Mouse (Mus musculus): ENCODE measurements around the gene Cotl1. TPM values are rescaled to one million over a fixed set of nuclear protein-coding genes. Genes with fewer than 3 reads are reported as not detected.

Cotl1 gene
- total RNA-seq, 2 experiments from 2014 or later, result 138 to 139 TPM

DNA sequence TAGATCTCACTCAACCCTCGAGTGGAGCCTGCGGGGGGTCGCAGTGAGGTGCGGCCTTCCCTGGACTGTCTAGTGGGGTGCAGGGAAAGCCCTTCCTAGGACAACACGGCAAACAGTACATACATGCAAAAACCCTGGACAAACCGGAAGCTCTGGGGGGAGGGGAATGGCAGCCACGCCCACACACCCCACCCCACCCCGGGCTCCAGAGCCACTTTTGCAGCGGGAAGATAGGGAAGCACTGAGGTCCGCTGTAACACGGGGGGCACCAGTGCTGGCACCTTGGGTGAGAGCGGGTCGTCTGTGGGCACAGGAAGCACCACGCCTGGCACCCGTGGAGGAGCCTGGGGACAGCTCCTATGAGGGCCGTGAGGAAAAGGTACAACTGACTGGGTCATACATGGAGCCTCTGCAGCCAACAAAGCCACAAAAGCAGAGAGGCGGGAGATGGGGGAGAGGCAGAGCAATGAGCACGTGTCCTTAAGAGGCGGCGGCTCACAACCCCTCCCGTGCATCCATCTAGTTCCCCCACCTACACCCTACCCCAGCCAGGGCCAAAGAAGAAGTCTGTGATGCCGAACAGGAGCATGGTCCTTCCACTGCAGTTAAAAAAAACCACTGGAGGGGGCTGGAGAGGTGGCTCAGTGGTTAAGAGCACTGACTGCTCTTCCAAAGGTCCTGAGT is 74.4 kb downstream of the Cotl1 start:
- no peak overlapping the region for H3K4me3 ChIP-seq
- TF ChIP-seq CTCF (conservative IDR thresholded peaks at IDR 0.05), result no peak
- no peak overlapping the region for H3K27ac ChIP-seq
- no peak for DNase-seq (ENCODE audit: low spot score in 2 of 2)

DNA sequence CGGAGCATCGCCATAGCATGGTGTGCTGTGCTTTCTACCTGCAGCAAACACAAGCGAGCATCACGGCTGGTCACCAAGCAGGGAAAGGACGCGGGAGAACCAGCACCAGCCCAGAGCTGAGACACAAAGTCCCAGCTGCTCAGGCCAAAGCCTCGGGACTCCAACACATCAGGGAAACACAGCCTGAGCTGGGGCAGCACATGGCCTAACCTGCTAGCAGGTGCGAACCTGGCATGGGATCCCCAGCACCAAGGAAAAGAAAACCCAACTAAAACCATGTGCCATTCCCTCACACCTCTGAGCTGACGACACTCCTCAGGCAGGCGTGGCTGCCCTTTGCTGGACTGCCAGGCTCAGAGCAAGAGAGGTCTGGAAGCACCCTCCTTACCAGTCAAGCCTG is 75.0 kb downstream of the Cotl1 start:
- H3K4me3 ChIP-seq, result no peak overlapping the region
- no peak for DNase-seq (ENCODE audit: low spot score in 2 of 2)
- no peak overlapping the region for H3K27ac ChIP-seq
- TF ChIP-seq CTCF (conservative IDR thresholded peaks at IDR 0.05), result no peak

GRCm38 (mm10) chr8:119762226-119763220 is 77.8 kb downstream of the Cotl1 start:
- no peak for DNase-seq (ENCODE audit: low spot score in 2 of 2)
- Histone ChIP-seq H3K27ac (no peak overlapping the region), H3K4me3 (no peak overlapping the region)
- TF ChIP-seq CTCF (conservative IDR thresholded peaks at IDR 0.05), result no peak

- Histone ChIP-seq H3K4me3 (no peak overlapping the region), H3K27ac (no peak overlapping the region)
- no peak for TF ChIP-seq CTCF (conservative IDR thresholded peaks at IDR 0.05)
- DNase-seq (ENCODE audit: low spot score in 2 of 2), result no peak
Measured at GRCm38 (mm10) chr8:119761692-119762091, 78.7 kb downstream of the Cotl1 start.

Other genes starting within 250 kb of the Cotl1 start
- gene Taf1c, start 235.3 kb downstream of the Cotl1 start, total RNA-seq (2021), result 10 to 100 TPM; 10.8 to 11.1 TPM
- under 1 TPM; 0.47 to 0.87 TPM for gene Adad2, start 227.8 kb downstream of the Cotl1 start, total RNA-seq (2021)
- gene Kcng4, start 204.9 kb downstream of the Cotl1 start, total RNA-seq (2021), result 1 to 10 TPM; 2.6 to 3.1 TPM
- gene Wfdc1, start 174.2 kb downstream of the Cotl1 start, total RNA-seq (2021), result 1 to 10 TPM; 6.3 to 6.7 TPM
- 1 to 10 TPM; 1.7 to 1.9 TPM for gene Atp2c2, start 140.5 kb downstream of the Cotl1 start, total RNA-seq (2021)
- gene Tldc1, start 62.1 kb downstream of the Cotl1 start, total RNA-seq (2021), result 10 to 100 TPM; 15.2 to 15.5 TPM
- gene Klhl36, start 21.7 kb upstream of the Cotl1 start, total RNA-seq (2021), result 1 to 10 TPM; 7.7 to 8.4 TPM
- gene Usp10, start 69.8 kb upstream of the Cotl1 start, total RNA-seq (2021), result 10 to 100 TPM; 93.6 to 98.1 TPM
- 1 to 10 TPM; 2.2 to 7.6 TPM for gene Gm20388, start 70.3 kb upstream of the Cotl1 start, total RNA-seq (2021)
- gene Crispld2, start 151.9 kb upstream of the Cotl1 start, total RNA-seq (2021), result 1 to 10 TPM; 2.0 to 2.5 TPM

Measured in layer of hippocampus, adult 2 months (tissue).